Mouse (Mus musculus): ENCODE measurements around the gene Smtn. TPM values are rescaled to one million over a fixed set of nuclear protein-coding genes. Genes with fewer than 3 reads are reported as not detected.

Gene Smtn
- total RNA-seq (2021): 10 to 100 TPM; 17.0 TPM
- long read RNA-seq, partial matches to known transcripts: 6 of 6 reads
- long read RNA-seq, other reads (novel, unspliced or antisense): 0 of 6 reads

DNA sequence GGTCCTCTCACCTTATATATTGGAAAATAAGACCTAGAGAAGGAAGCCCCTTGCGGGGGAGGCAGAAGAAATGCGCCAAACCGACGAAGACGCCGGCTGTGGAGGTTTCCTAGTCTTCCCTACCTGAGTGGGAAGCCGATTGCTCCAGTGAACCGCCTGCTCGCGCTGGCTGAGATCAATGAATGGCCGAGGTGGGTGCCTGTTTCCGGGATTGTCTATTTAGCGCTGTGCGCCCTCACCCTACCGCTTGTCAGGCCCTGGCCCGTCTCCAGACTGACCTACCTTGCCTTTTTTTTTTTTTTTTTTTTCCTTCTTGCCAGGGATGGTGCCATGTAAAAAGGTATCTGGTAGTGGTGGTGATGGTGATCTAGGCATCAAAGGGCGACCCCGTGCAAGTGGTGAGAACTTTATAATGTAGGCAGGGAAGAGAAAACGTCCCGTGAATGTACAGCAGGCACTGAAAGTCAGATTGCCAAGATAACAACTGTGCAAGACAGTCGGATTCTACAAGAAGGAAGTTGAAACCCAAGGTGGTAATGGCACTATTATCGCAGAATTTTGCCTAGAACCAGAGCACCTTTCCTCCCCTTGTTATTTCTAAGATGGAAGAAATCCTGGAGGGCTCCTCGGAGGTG is at the start of gene Smtn:
Gene Smtn, minus strand, starts transcription at position 162 of the 635 bp plus-strand sequence.
- no peak for DNase-seq (ENCODE audit: low spot score in 2 of 2)

- DNase-seq (ENCODE audit: low spot score in 2 of 2): no peak
Observed at GRCm38 (mm10) chr11:3588036-3588672, 47.7 kb upstream of the Smtn start.

GRCm38 (mm10) chr11:3587350-3587749 is 46.9 kb upstream of the Smtn start:
- DNase-seq (ENCODE audit: low spot score in 2 of 2): peak; percentile 13 to 29

- no peak for DNase-seq (ENCODE audit: low spot score in 2 of 2)
Observed at GRCm38 (mm10) chr11:3585983-3586618, 45.7 kb upstream of the Smtn start.

- no peak for DNase-seq (ENCODE audit: low spot score in 2 of 2)
Observed at GRCm38 (mm10) chr11:3583127-3583526, 42.7 kb upstream of the Smtn start.

DNA sequence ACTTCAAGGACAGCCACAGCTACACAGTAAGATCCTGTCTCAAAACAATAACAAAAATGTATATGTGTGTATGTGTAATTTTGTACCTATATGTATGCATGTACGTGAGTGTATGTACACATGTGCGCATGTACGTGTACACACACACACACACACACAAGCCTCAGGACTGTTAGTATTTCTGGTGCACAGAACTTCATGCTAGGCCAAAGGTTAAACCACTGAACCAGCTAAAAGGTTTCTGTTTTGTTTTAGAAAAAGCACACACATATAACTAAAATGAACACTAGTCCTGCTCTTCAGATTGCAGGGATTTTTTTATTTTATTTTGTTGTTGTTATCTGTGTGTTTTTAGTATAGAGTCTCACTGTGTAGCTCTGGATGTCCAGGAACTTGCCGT is 41.5 kb upstream of the Smtn start:
- DNase-seq (ENCODE audit: low spot score in 2 of 2): no peak

DNA sequence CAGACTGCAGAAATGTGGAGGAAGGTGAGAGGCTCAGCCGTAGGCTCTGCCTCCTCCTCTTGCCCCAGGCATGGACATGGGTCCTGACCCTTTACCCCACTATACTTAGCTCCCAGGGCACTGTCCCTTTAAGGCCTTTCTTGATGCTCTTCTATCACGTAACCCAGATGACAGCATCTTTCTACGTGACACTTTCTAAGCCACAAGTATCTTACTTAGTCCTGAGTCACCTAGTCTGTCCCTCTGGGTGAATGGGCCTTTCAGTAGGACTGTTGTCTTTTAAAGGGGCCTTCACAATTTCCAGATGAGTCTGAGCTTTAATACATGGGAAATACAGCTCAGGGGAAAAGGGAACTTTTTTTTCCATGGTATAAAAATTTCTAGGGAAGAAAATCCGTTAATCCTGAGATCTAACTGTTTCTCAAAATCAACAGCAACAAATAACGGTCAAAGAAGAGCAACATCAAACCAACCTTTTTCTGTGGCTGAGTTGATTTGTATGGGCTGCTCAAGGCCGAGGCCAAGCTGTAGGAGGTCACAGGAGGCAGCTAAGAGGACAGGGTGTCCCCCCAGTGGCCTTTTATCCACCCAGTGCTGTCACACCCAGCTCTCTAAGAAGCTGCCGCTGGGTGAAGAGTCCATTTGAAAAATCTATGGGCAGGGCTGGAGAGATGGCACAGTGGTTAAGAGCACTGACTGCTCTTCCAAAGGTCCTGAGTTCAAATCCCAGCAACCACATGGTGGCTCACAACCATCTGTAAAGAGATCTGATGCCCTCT is 40.1 kb upstream of the Smtn start:
- DNase-seq (ENCODE audit: low spot score in 2 of 2): no peak

DNA sequence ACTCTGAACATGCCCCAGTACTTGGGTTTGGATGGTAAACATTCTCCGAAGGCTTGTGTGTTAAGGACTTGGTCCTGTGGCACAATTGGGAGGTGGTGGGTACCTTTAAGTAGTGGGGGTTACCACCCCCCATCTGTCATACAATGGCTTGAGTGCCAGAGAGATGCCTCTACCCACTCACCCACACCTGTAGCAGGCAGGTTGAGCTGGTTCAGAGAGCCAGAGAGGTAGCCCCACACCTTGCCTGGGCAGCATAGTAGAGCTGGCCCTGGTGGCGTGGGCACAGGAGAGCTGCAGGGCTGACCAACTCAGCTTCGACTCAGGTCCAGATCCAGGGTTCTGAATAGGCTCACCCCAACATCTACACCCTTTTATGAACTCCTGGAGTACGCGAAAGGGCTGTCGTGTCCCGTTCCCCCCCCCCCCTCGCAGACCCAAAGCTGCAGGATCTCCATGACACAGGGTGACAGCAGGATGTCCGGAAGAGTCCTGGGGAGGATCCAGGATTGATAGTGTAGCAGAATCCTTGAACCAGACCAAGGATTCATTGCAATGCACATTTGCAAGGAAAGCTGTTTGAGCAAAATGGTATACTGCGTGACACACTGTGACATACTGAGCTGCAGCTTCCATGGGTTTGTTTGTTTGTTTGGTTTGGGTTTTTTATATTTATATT is 37.8 kb upstream of the Smtn start:
- DNase-seq (ENCODE audit: low spot score in 2 of 2): no peak

- no peak for DNase-seq (ENCODE audit: low spot score in 2 of 2)
Observed at GRCm38 (mm10) chr11:3575238-3575637, 34.8 kb upstream of the Smtn start.

GRCm38 (mm10) chr11:3573092-3573491 is 32.7 kb upstream of the Smtn start:
- no peak for DNase-seq (ENCODE audit: low spot score in 2 of 2)

- no peak for DNase-seq (ENCODE audit: low spot score in 2 of 2)
Observed at GRCm38 (mm10) chr11:3572181-3572580, 31.8 kb upstream of the Smtn start.

DNA sequence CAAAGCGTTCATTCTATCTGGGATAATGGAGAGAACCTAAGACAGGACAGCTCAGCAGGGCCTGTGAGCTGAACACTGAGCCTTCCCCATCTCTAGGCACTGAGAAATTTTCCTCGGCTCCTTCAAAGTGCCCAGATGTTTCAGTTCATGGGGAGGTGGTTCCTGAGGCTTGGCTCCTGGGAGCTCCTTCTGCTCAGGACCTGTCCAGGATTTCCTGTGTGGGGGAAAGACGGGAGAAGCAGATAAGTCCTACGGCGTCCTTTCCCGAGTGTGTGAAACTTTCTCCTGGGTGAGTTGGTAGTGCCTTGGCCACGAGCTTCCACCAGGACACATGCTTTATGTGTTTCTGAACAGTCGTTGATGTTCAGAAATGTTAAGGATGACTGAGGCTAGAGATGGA is 29.9 kb upstream of the Smtn start:
- no peak for DNase-seq (ENCODE audit: low spot score in 2 of 2)

- DNase-seq (ENCODE audit: low spot score in 2 of 2): no peak
Observed at GRCm38 (mm10) chr11:3567896-3568295, 27.5 kb upstream of the Smtn start.

DNA sequence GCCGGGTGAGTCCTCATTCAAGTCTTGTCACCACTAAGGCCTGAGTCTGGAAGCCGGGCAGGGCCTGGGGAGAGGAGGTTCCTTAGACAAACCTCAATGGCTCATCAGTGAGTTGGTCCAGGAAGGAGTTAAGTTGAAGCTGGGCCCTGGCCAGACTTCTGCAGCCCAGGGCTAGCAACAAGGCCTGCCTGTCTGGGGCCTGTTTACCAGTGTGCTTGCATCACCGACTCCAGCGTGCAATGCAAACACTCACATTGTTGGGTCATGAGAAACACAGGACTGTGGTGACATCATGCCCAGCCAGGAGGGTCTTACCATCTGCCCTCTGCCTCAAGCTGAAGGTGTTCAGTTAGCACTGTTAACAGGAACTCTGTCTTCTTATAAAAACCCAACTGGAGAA is 25.6 kb upstream of the Smtn start:
- no peak for DNase-seq (ENCODE audit: low spot score in 2 of 2)

- no peak for DNase-seq (ENCODE audit: low spot score in 2 of 2)
Observed at GRCm38 (mm10) chr11:3564451-3564850, 24.0 kb upstream of the Smtn start.

DNA sequence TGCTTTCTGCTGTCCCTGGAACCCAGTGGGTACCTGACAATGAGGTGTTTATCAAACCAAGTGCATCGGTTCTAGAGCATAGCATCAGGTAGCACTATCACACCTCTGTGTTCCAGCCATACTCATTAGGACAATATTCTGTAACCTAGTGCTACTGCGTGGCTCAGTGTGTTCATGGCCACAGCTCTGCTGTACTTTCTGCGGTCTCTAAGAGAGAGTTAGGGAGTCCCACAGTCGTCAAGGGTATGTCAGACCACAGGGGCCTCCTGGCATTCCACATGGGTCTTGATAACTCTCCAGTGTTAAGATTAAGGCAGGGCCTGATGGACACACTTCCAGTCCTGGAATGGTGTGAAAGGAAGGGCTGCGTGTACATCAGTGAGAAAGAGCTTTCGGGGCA is 23.4 kb upstream of the Smtn start:
- DNase-seq (ENCODE audit: low spot score in 2 of 2): no peak

DNA sequence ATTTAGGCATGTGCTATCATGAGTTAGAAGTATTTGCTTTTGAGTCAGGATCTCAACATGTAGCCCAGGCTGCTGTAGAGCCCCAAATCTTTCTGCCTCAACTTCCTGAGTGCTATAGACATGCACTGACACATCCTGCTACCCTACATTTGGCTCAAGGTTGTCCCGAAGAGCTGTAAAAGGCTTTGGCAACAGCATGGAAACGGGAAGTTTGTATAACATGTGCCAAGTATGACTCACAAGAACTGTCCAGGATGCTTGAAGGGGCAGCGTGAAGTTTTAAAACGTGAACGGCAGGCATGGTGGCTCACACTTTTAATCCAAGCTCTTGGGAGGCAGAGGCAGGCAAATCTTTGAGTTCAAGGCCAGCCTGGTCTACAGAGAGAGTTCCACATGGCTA is 19.8 kb upstream of the Smtn start:
- no peak for DNase-seq (ENCODE audit: low spot score in 2 of 2)

- DNase-seq (ENCODE audit: low spot score in 2 of 2): no peak
Observed at GRCm38 (mm10) chr11:3557852-3558251, 17.4 kb upstream of the Smtn start.

- DNase-seq (ENCODE audit: low spot score in 2 of 2): no peak
Observed at GRCm38 (mm10) chr11:3554976-3555375, 14.6 kb upstream of the Smtn start.

DNA sequence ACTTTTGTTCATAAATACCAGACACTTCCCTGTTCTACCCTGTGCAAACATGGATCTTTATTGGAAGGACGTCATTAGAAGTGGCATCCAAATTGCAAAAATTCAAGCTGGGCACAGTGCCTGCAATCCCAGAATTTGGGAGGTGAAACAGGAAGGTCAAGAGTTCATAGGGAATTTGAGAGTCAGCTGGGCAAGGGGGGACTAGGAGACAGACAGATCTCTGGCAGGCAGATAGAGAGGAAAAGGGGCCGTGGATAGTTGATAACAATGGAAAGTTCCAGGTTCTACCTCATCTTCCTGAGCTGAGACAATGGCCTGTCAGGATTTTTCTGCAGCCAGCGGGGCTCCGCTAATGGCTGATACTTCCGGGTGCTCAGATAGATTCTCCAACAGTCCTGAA is 9.4 kb upstream of the Smtn start:
- DNase-seq (ENCODE audit: low spot score in 2 of 2): no peak

GRCm38 (mm10) chr11:3548564-3549295 is 8.3 kb upstream of the Smtn start:
- no peak for DNase-seq (ENCODE audit: low spot score in 2 of 2)
